Comparison of ENCODE assay signal across 8 mouse cellular contexts in the genomic region with DNA sequence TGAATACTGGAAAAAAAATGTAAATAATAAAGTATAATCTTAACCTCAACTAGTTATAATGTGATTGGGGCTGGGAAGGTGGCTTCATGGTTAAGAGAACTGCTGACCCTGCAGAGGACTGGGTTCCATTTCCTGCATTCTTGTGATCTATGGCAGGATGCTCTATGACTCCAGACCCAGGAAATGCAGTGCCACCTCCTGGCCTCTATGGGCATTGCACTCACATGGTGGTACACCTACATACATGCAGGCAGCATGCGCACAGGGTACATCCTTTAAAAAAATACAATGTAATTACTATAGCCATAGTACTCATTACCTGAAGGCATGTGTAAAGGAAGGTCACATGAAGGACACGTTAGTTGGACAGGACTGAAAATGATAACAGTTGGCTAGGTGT. TPM values are rescaled to one million over a fixed set of nuclear protein-coding genes. Genes with fewer than 3 reads are reported as not detected.
DNase-seq lines count a peak whose midpoint lies in the region; ATAC-seq lines count a peak whose summit lies in the region.

No protein-coding gene starts in this region.

- DNase-seq in embryo, embryonic 10.5 days (ENCODE audit: low spot score), result peak; percentile 50
- DNase-seq in embryo, embryonic 11 days, result no peak
- peak; percentile 38 for DNase-seq in right cerebral cortex, postnatal 14 days
- DNase-seq in right cerebral cortex, adult 18-20 months, result no peak
- peak; percentile 47 for DNase-seq in embryonic facial prominence, embryonic 11.5 days (ENCODE audit: low spot score)
- peak; percentile 41 for DNase-seq in retina, postnatal 1 day
- no peak for DNase-seq in ovary, adult 18-20 months (ENCODE audit: low spot score)

- no peak; the same call in 1 of the 2 replicates for ATAC-seq in embryonic facial prominence, embryonic 11.5 days (replicated peaks; ENCODE audit: insufficient number of reproducible peaks, low FRiP score, low TSS enrichment, low read depth)
- ATAC-seq in forebrain, embryonic 12.5 days (ENCODE audit: low FRiP score), result no peak

- H3K27me3 ChIP-seq in embryonic facial prominence, embryonic 11.5 days (ENCODE audit: control insufficient read depth, insufficient read depth, low read length), result no peaks in the 10 kb centered on the region
- H3K27me3 ChIP-seq in forebrain, embryonic 12.5 days, result no peaks in the 10 kb centered on the region

- H3K9ac ChIP-seq in embryonic facial prominence, embryonic 11.5 days (replicated peaks; ENCODE audit: low read length), result no peak overlapping the region
- no peak overlapping the region for H3K9ac ChIP-seq in forebrain, embryonic 12.5 days

- no peak overlapping the region for H3K4me2 ChIP-seq in embryonic facial prominence, embryonic 11.5 days (ENCODE audit: low read depth, low read length)
- no peak overlapping the region for H3K4me2 ChIP-seq in forebrain, embryonic 12.5 days

- H3K9me3 ChIP-seq in embryonic facial prominence, embryonic 11.5 days (replicated peaks; ENCODE audit: control insufficient read depth, low read length), result no peaks in the 10 kb centered on the region
- H3K9me3 ChIP-seq in forebrain, embryonic 12.5 days, result no peaks in the 10 kb centered on the region

- H3K27ac ChIP-seq in embryonic facial prominence, embryonic 11.5 days (replicated peaks; ENCODE audit: low read depth, low read length), result no peak overlapping the region
- H3K27ac ChIP-seq in forebrain, embryonic 12.5 days, result no peak overlapping the region

- no peaks in the 10 kb centered on the region for H3K4me1 ChIP-seq in embryonic facial prominence, embryonic 11.5 days (ENCODE audit: control insufficient read depth, insufficient read depth, low read length)
- H3K4me1 ChIP-seq in forebrain, embryonic 12.5 days, result peaks cover 28% of the 10 kb centered on the region

- no peaks in the 10 kb centered on the region for H3K36me3 ChIP-seq in embryonic facial prominence, embryonic 11.5 days (replicated peaks; ENCODE audit: control insufficient read depth, insufficient read depth, low read depth, low read length)
- H3K36me3 ChIP-seq in forebrain, embryonic 12.5 days (replicated peaks), result no peaks in the 10 kb centered on the region

- H3K4me3 ChIP-seq in embryonic facial prominence, embryonic 11.5 days (ENCODE audit: low read depth, low read length), result no peak overlapping the region
- no peak overlapping the region for H3K4me3 ChIP-seq in forebrain, embryonic 12.5 days (replicated peaks)

- WGBS in embryonic facial prominence, embryonic 11.5 days, result 48% methylated on average over 2 of the region's 2 CpGs
- WGBS in forebrain, embryonic 12.5 days, result 50% methylated on average over 2 of the region's 2 CpGs

RNA-seq across cellular contexts. Expression of a gene that starts 8.6 kb away (rescaled TPM):
- 2.4 TPM in 1 of 2 replicates, not detected in the other for polyA plus RNA-seq in embryonic facial prominence, embryonic 11.5 days (2014; fragmentation: Nextera tagmentation; extraction: Ambion mirVana)
- polyA plus RNA-seq in forebrain, embryonic 12.5 days (2016; fragmentation: Nextera tagmentation; extraction: Ambion mirVana), result 1.7 TPM in 1 of 2 replicates, not detected in the other

RNA-seq across cellular contexts. Expression of a gene that starts 27.4 kb away (rescaled TPM):
- 52.6 and 57.3 TPM in 2 replicates for polyA plus RNA-seq in embryonic facial prominence, embryonic 11.5 days (2014; fragmentation: Nextera tagmentation; extraction: Ambion mirVana)
- 45.4 and 49.6 TPM in 2 replicates for polyA plus RNA-seq in forebrain, embryonic 12.5 days (2016; fragmentation: Nextera tagmentation; extraction: Ambion mirVana)

RNA-seq across cellular contexts. Expression of a gene that starts 52.6 kb away (rescaled TPM):
- 42.8 and 49.0 TPM in 2 replicates for polyA plus RNA-seq in embryonic facial prominence, embryonic 11.5 days (2014; fragmentation: Nextera tagmentation; extraction: Ambion mirVana)
- 54.8 and 62.4 TPM in 2 replicates for polyA plus RNA-seq in forebrain, embryonic 12.5 days (2016; fragmentation: Nextera tagmentation; extraction: Ambion mirVana)

Comparison
In these comparisons a context has a peak if more than half of its experiments do, and no peak if none do; other contexts are left out.
1. DNase-seq: peak in embryo, embryonic 10.5 days (single experiment), right cerebral cortex, postnatal 14 days (single experiment), embryonic facial prominence, embryonic 11.5 days (single experiment) and retina, postnatal 1 day (single experiment); none in embryo, embryonic 11 days (single experiment), right cerebral cortex, adult 18-20 months (single experiment) and ovary, adult 18-20 months (single experiment).